Mouse (Mus musculus): ENCODE data around the gene Yjefn3. TPM values are rescaled to one million over a fixed set of nuclear protein-coding genes. Genes with fewer than 3 reads are reported as not detected.

Yjefn3 gene
- total and polyA plus RNA-seq, 3 experiments: 13.3 to 16.8 (median 14.2) TPM

DNA sequence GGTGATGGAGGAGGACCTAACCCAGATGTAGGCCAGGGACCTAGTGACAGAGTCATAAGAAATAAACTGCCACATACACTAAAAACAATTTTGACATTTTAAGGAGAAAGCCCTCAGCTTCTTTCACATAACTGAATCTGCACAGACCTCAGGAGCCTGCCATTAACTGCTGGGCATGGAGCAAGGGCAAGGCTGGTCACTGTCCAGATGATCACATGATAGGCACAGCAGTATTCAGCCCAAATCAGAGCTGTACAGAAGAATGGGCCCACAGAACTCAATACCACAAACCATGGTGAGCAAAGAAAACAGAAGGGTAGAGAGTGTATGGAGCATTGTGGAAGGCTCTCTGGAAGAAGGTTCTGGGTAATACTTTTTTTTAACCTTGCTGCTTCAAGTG, 24.4 kb upstream of the Yjefn3 start:
- H3K27ac ChIP-seq: no peak overlapping the region
- H3K27me3 ChIP-seq (ENCODE audit: control insufficient read depth, insufficient read depth, low read length): no peaks in the 10 kb centered on the region
- H3K79me2 ChIP-seq (replicated peaks; ENCODE audit: control insufficient read depth, insufficient read depth, low read length): peaks cover 4% of the 10 kb centered on the region; the same call in 1 of the 2 replicates
- no peak for TF ChIP-seq EP300 (IDR thresholded peaks at IDR 0.05; ENCODE audit: insufficient read depth, low read depth, low read length)
- no peak for TF ChIP-seq CTCF (IDR thresholded peaks at IDR 0.05)
- no peak for TF ChIP-seq POLR2A (IDR thresholded peaks at IDR 0.05; ENCODE audit: insufficient read depth, low read depth, low read length)
- intact Hi-C loops (cut with DNase I): no loop called here
- peaks cover 2% of the 10 kb centered on the region for H3K4me1 ChIP-seq (ENCODE audit: control insufficient read depth, insufficient read depth, low read length)
- H3K9ac ChIP-seq (ENCODE audit: low read depth, low read length): no peak overlapping the region
- H3K36me3 ChIP-seq (ENCODE audit: control insufficient read depth, insufficient read depth, low read length): no peaks in the 10 kb centered on the region
- no peak overlapping the region for H3K4me3 ChIP-seq
- no peak for DNase-seq

DNA sequence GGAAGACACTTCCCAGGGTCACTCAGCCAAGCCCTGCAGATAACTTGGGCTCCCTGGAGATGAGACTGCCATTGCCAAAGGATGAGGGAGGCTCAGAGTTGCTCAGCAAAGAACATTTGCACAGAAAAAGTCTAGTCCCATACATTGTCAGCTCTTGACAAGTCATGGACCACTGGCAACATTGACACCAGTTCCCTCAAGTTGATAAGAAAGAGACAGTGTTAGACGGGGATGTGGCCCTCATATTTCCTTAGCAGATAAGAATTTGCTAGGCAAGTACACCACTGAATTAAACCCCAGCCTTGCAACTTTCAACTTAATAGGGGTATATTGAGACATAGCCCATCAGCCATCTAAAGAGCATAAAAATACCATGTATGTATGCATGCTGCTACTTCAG, 21.5 kb upstream of the Yjefn3 start:
- Histone ChIP-seq H3K27ac (no peak overlapping the region), H3K36me3 (ENCODE audit: control insufficient read depth, insufficient read depth, low read length) (no peaks in the 10 kb centered on the region), H3K79me2 (replicated peaks; ENCODE audit: control insufficient read depth, insufficient read depth, low read length) (peaks cover 4% of the 10 kb centered on the region; the same call in 1 of the 2 replicates), H3K4me3 (no peak overlapping the region), H3K27me3 (ENCODE audit: control insufficient read depth, insufficient read depth, low read length) (no peaks in the 10 kb centered on the region), H3K9ac (ENCODE audit: low read depth, low read length) (no peak overlapping the region), H3K4me1 (ENCODE audit: control insufficient read depth, insufficient read depth, low read length) (peaks cover 13% of the 10 kb centered on the region)
- DNase-seq: no peak
- intact Hi-C loops (cut with DNase I): loop anchor here (5.0 kb wide), 1 partner anchor 33 kb away; no protein-coding TSS in a partner anchor
- TF ChIP-seq CTCF (IDR thresholded peaks at IDR 0.05) (no peak), EP300 (IDR thresholded peaks at IDR 0.05; ENCODE audit: insufficient read depth, low read depth, low read length) (no peak), POLR2A (IDR thresholded peaks at IDR 0.05; ENCODE audit: insufficient read depth, low read depth, low read length) (no peak)
- 44% methylated on average over 1 of the region's 1 CpGs for WGBS

DNA sequence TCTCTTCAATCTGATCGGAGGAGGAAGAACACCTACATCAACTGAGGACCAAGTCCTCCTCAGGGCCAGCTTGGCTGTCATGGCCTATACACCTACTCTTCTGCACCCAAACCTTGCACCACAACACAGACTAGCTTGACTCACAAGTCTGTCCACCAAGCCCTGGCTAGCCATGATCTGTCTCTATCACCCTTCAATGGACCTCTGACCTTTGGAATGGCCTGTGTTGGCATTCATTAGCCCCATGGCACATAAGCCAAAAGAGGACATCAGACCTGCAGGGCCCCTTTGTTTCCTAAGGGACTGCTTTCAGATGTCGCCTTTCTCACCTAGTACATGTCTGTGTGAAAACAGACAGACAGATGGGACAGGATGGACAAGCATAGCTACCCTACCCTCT, 18.6 kb upstream of the Yjefn3 start:
- no peak for TF ChIP-seq EP300 (IDR thresholded peaks at IDR 0.05; ENCODE audit: insufficient read depth, low read depth, low read length)
- TF ChIP-seq CTCF (IDR thresholded peaks at IDR 0.05): no peak
- TF ChIP-seq POLR2A (IDR thresholded peaks at IDR 0.05; ENCODE audit: insufficient read depth, low read depth, low read length): no peak
- 71% methylated on average over 2 of the region's 2 CpGs for WGBS
- H3K27ac ChIP-seq: peak overlapping the region; percentile 63
- intact Hi-C loops (cut with DNase I): loop anchor here (2.0 to 5.0 kb wide), 2 partner anchors 36 to 56 kb away; no protein-coding TSS in a partner anchor
- no peak overlapping the region for H3K4me3 ChIP-seq
- H3K79me2 ChIP-seq (replicated peaks; ENCODE audit: control insufficient read depth, insufficient read depth, low read length): peaks cover 4% of the 10 kb centered on the region; the same call in 1 of the 2 replicates
- H3K4me1 ChIP-seq (ENCODE audit: control insufficient read depth, insufficient read depth, low read length): peaks cover 14% of the 10 kb centered on the region
- DNase-seq: no peak
- H3K36me3 ChIP-seq (ENCODE audit: control insufficient read depth, insufficient read depth, low read length): no peaks in the 10 kb centered on the region
- H3K27me3 ChIP-seq (ENCODE audit: control insufficient read depth, insufficient read depth, low read length): no peaks in the 10 kb centered on the region
- no peak overlapping the region for H3K9ac ChIP-seq (ENCODE audit: low read depth, low read length)

DNA sequence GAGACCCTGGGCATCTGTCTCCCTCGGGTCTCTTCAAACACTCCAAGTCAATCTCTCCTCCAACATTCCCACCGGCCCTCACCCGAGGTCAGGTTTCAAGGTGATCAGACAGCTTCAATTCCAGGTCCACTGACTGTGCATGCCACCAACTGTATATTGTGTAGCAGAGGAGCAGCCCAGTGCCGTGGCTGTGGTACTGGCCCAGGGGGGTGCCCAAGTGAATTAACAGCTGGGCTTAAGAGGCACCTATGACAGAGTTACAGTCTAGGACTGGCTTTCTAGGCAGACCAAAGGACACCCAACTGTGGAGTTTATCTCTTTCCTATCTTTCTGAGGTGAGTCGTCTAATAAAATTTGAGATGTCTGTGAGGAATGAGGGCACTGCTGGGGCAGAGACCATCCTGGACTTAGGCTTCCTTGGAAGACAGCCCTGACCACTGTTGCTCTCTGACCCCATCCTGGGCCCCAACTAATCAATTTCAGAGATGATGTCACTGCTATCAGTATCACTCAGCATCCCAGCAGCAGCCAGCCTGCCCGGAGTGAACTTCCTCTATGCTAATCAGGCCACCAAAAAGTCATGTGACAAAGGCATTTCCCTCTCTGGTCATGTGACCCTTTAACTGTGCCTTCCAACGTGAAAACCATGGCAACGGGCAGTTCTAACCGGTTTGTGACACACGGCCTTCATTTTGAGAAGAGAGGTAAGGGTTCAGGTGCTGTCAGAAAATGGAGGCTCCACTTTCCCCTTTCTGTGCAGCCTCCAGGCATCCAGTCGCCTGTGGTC, 17.6 kb upstream of the Yjefn3 start:
- intact Hi-C loops (cut with DNase I): loop anchor here (1.0 to 5.0 kb wide), 5 partner anchors 37 to 247 kb away; partner anchors contain the start of gene Ncan
- no peaks in the 10 kb centered on the region for H3K27me3 ChIP-seq (ENCODE audit: control insufficient read depth, insufficient read depth, low read length)
- H3K79me2 ChIP-seq (replicated peaks; ENCODE audit: control insufficient read depth, insufficient read depth, low read length): peaks cover 4% of the 10 kb centered on the region; the same call in 1 of the 2 replicates
- WGBS: 37% methylated on average over 11 of the region's 11 CpGs
- peak in 1 of 2 experiments; percentile 70 for DNase-seq
- H3K4me3 ChIP-seq: no peak overlapping the region
- H3K36me3 ChIP-seq (ENCODE audit: control insufficient read depth, insufficient read depth, low read length): no peaks in the 10 kb centered on the region
- H3K4me1 ChIP-seq (ENCODE audit: control insufficient read depth, insufficient read depth, low read length): peaks cover 17% of the 10 kb centered on the region
- H3K27ac ChIP-seq: peak overlapping the region; percentile 63
- TF ChIP-seq CTCF (IDR thresholded peaks at IDR 0.05) (no peak), POLR2A (IDR thresholded peaks at IDR 0.05; ENCODE audit: insufficient read depth, low read depth, low read length) (0 out of 2 replicates have a peak, but pooled peaks have one; percentile 19), EP300 (IDR thresholded peaks at IDR 0.05; ENCODE audit: insufficient read depth, low read depth, low read length) (0 out of 2 replicates have a peak, but pooled peaks have one; percentile 10)
- H3K9ac ChIP-seq (ENCODE audit: low read depth, low read length): no peak overlapping the region

DNA sequence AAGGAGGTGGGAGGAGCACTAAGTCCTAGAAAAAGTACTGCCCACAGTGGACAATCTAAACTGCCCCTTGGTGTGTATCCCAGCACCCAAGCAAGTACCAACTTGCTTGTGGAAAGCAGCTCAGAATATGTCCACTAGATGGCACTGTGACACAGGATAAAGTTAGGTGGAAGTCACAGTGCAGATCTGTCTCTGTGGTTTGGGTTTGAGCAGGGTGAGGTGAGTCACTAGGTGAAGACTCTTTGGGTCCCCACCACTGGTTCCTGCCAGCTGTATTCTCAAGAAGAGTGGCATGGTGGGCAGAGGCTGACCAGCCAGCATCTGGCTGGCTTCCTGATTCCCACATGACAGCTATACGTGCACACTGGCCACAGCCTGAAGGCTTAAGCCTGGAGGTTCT, 16.5 kb upstream of the Yjefn3 start:
- 29% methylated on average over 1 of the region's 1 CpGs for WGBS
- no peaks in the 10 kb centered on the region for H3K36me3 ChIP-seq (ENCODE audit: control insufficient read depth, insufficient read depth, low read length)
- intact Hi-C loops (cut with DNase I): loop anchor here (1.0 to 5.0 kb wide), 3 partner anchors 82 to 248 kb away; partner anchors contain the start of gene Ncan
- H3K27ac ChIP-seq: 0 out of 2 replicates have a peak overlapping the region, but pooled peaks have one; percentile 15
- peak; percentile 65 to 71 for DNase-seq
- no peaks in the 10 kb centered on the region for H3K27me3 ChIP-seq (ENCODE audit: control insufficient read depth, insufficient read depth, low read length)
- no peak overlapping the region for H3K9ac ChIP-seq (ENCODE audit: low read depth, low read length)
- H3K79me2 ChIP-seq (replicated peaks; ENCODE audit: control insufficient read depth, insufficient read depth, low read length): peaks cover 4% of the 10 kb centered on the region; the same call in 1 of the 2 replicates
- TF ChIP-seq POLR2A (IDR thresholded peaks at IDR 0.05; ENCODE audit: insufficient read depth, low read depth, low read length) (no peak), EP300 (IDR thresholded peaks at IDR 0.05; ENCODE audit: insufficient read depth, low read depth, low read length) (peak; percentile 81), CTCF (IDR thresholded peaks at IDR 0.05) (no peak; the same call in none of the 2 replicates)
- no peak overlapping the region for H3K4me3 ChIP-seq
- H3K4me1 ChIP-seq (ENCODE audit: control insufficient read depth, insufficient read depth, low read length): peaks cover 17% of the 10 kb centered on the region

DNA sequence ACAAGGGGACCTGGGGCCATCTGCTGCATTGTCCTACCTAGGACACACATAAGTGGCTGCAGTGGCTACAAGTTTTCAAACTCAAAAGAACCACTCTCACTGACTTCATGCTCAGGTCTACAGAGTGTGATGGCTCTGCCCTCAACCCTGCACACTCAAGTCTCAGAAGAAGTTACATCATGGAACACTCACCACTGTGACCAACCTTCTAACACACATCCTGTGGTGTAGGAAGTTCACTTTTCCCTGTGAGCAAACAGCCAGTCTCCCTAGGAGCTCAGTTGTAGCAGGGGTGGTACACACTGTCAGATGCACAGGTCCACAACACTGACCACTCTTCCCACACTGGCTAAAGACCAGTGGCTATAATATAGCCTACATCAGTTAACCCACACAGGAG, 16.0 kb upstream of the Yjefn3 start:
- intact Hi-C loops (cut with DNase I): loop anchor here (2.0 to 5.0 kb wide), 2 partner anchors 204 to 248 kb away; partner anchors contain the start of gene Ncan
- H3K36me3 ChIP-seq (ENCODE audit: control insufficient read depth, insufficient read depth, low read length): no peaks in the 10 kb centered on the region
- no peak for TF ChIP-seq CTCF (IDR thresholded peaks at IDR 0.05)
- no peak for TF ChIP-seq EP300 (IDR thresholded peaks at IDR 0.05; ENCODE audit: insufficient read depth, low read depth, low read length)
- TF ChIP-seq POLR2A (IDR thresholded peaks at IDR 0.05; ENCODE audit: insufficient read depth, low read depth, low read length): no peak
- H3K79me2 ChIP-seq (replicated peaks; ENCODE audit: control insufficient read depth, insufficient read depth, low read length): peaks cover 2% of the 10 kb centered on the region; the same call in 1 of the 2 replicates
- peaks cover 15% of the 10 kb centered on the region for H3K4me1 ChIP-seq (ENCODE audit: control insufficient read depth, insufficient read depth, low read length)
- H3K27me3 ChIP-seq (ENCODE audit: control insufficient read depth, insufficient read depth, low read length): no peaks in the 10 kb centered on the region
- H3K27ac ChIP-seq: no peak overlapping the region
- no peak for DNase-seq
- H3K4me3 ChIP-seq: no peak overlapping the region
- no peak overlapping the region for H3K9ac ChIP-seq (ENCODE audit: low read depth, low read length)
